Mouse (Mus musculus) heart, embryonic 16.5 days (tissue): ENCODE measurements around the gene Znhit2. TPM values are rescaled to one million over a fixed set of nuclear protein-coding genes. Genes with fewer than 3 reads are reported as not detected.

ENCODE experiments used
- ATAC-seq: fragments of 200-750 bp; cut with Nextera tagmentation; replicated peaks from 2 replicates; pipeline ENCODE4 v1.8.0; 2017; ENCODE audit warnings: moderate number of reproducible peaks; ENCODE audit not compliant: insufficient read depth, low FRiP score; ENCODE audit errors: extremely low read depth
- H3K27ac ChIP-seq: fragments of 300-500 bp; sonication (generic); 2 replicates; pipeline ENCODE4 v1.5.1; 2014; ENCODE audit warnings: mild to moderate bottlenecking, low read length, control low read depth, moderate library complexity
- H3K27me3 ChIP-seq: fragments of 300-500 bp; sonication (generic); 2 replicates; pipeline ENCODE4 v1.6.1; 2014; ENCODE audit warnings: low read length, mixed read lengths; ENCODE audit not compliant: control insufficient read depth, insufficient read depth
- H3K36me3 ChIP-seq: fragments of 300-500 bp; sonication (generic); 2 replicates; pipeline ENCODE4 v1.6.1; 2014; ENCODE audit not compliant: control insufficient read depth, insufficient read depth
- H3K4me1 ChIP-seq: fragments of 300-500 bp; sonication (generic); 2 replicates; pipeline ENCODE4 v1.6.1; 2014; ENCODE audit warnings: low read length, mixed read lengths; ENCODE audit not compliant: control insufficient read depth, insufficient read depth
- H3K4me2 ChIP-seq: fragments of 300-500 bp; sonication (generic); 2 replicates; pipeline ENCODE4 v1.6.1; 2014; ENCODE audit warnings: low read depth, mild to moderate bottlenecking, control low read depth, low read length
- H3K4me3 ChIP-seq: fragments of 300-500 bp; sonication (generic); 2 replicates; pipeline ENCODE4 v1.5.1; 2014; ENCODE audit warnings: mild to moderate bottlenecking, control low read depth, low read length
- H3K9ac ChIP-seq: fragments of 300-500 bp; sonication (generic); 2 replicates; pipeline ENCODE4 v1.6.1; 2014; ENCODE audit warnings: low read length, control low read depth
- H3K9me3 ChIP-seq: fragments of 300-500 bp; sonication (generic); replicated peaks from 2 replicates; pipeline ENCODE4 v1.6.1; 2016; ENCODE audit warnings: low read length; ENCODE audit not compliant: control insufficient read depth
- WGBS: fragments of 180-500 bp; shearing (Covaris S2); extraction: QIAGEN DNeasy Blood & Tissue Kit; methylation state at CpG from one replicate; pipeline ENCODE4 v1.1.7; 2014; 5-methylcytosine and 5-hydroxymethylcytosine counted together
- polyA plus RNA-seq: library from polyadenylated mRNA; unstranded; fragments of >200 nt; fragmentation: Nextera tagmentation; extraction: Ambion mirVana; gene quantifications from 2 replicates; pipeline ENCODE4 v1.2.1, GENCODE M21; 2015

Znhit2 gene
- polyA plus RNA-seq, 1 experiment from 2014 or later: 24.7 TPM

GRCm38 (mm10) chr19:6056696-6057095, 4.3 kb upstream of the Znhit2 start:
- peaks cover 19% of the 10 kb centered on the region for H3K4me1 ChIP-seq
- WGBS: 54% methylated on average over 4 of the region's 4 CpGs
- peak overlapping the region; percentile 73 for H3K4me2 ChIP-seq
- ATAC-seq: no peak
- no peaks in the 10 kb centered on the region for H3K27me3 ChIP-seq
- H3K9ac ChIP-seq: peak overlapping the region; percentile 92
- H3K4me3 ChIP-seq: peak overlapping the region; percentile 90
- H3K36me3 ChIP-seq: peaks cover 34% of the 10 kb centered on the region
- no peak overlapping the region for H3K27ac ChIP-seq
- H3K9me3 ChIP-seq: no peaks in the 10 kb centered on the region

- under 1% methylated on average over 63 of the region's 63 CpGs for WGBS
- Histone ChIP-seq H3K9ac (peak within 1 kb of the TSS; percentile 94), H3K36me3 (peaks cover 32% of the 10 kb centered on the region), H3K27ac (peak within 1 kb of the TSS; percentile 83), H3K9me3 (no peaks in the 10 kb centered on the region), H3K4me3 (peak within 1 kb of the TSS; percentile 90), H3K4me1 (peaks cover 25% of the 10 kb centered on the region), H3K4me2 (peak within 1 kb of the TSS; percentile 88), H3K27me3 (no peaks in the 10 kb centered on the region)
- peak; percentile 89 for ATAC-seq
Observed at GRCm38 (mm10) chr19:6057313-6058096, 3.5 kb upstream of the Znhit2 start, which contains the start of the genes Mrpl49 and Fau. Gene Mrpl49, minus strand, starts transcription at chr19:6057785. Gene Fau, plus strand, starts transcription at chr19:6057844.

GRCm38 (mm10) chr19:6058513-6058912, 2.5 kb upstream of the Znhit2 start:
- ATAC-seq: no peak
- Histone ChIP-seq H3K4me1 (peaks cover 30% of the 10 kb centered on the region), H3K27me3 (no peaks in the 10 kb centered on the region), H3K9ac (peak overlapping the region; percentile 94), H3K4me2 (peak overlapping the region; percentile 88), H3K9me3 (no peaks in the 10 kb centered on the region), H3K36me3 (peaks cover 22% of the 10 kb centered on the region), H3K4me3 (peak overlapping the region; percentile 90), H3K27ac (peak overlapping the region; percentile 83; the same call in 1 of the 2 replicates)
- WGBS: 28% methylated on average over 5 of the region's 5 CpGs

GRCm38 (mm10) chr19:6058966-6059365, 2.0 kb upstream of the Znhit2 start:
- peak overlapping the region; percentile 90 for H3K4me3 ChIP-seq
- no peak overlapping the region for H3K27ac ChIP-seq
- H3K36me3 ChIP-seq: peaks cover 18% of the 10 kb centered on the region
- 85% methylated on average over 5 of the region's 5 CpGs for WGBS
- ATAC-seq: no peak
- H3K4me1 ChIP-seq: peaks cover 30% of the 10 kb centered on the region
- peak overlapping the region; percentile 88 for H3K4me2 ChIP-seq
- H3K27me3 ChIP-seq: no peaks in the 10 kb centered on the region
- peak overlapping the region; percentile 94 for H3K9ac ChIP-seq
- H3K9me3 ChIP-seq: no peaks in the 10 kb centered on the region

- Histone ChIP-seq H3K27ac (peak overlapping the region; percentile 78), H3K4me2 (peak overlapping the region; percentile 68), H3K36me3 (peaks cover 11% of the 10 kb centered on the region; the same call in 1 of the 2 replicates), H3K4me3 (peak overlapping the region; percentile 78), H3K4me1 (peaks cover 27% of the 10 kb centered on the region), H3K27me3 (no peaks in the 10 kb centered on the region), H3K9me3 (no peaks in the 10 kb centered on the region), H3K9ac (peak overlapping the region; percentile 89)
- no peak for ATAC-seq
- under 1% methylated on average over 44 of the region's 44 CpGs for WGBS
Observed at GRCm38 (mm10) chr19:6061641-6062302, 780 bp downstream of the Znhit2 start.

- peak overlapping the region; percentile 78; the same call in 1 of the 2 replicates for H3K27ac ChIP-seq
- no peak for ATAC-seq
- H3K36me3 ChIP-seq: peaks cover 11% of the 10 kb centered on the region; the same call in 1 of the 2 replicates
Observed at GRCm38 (mm10) chr19:6062418-6062817, 1.4 kb downstream of the Znhit2 start.

GRCm38 (mm10) chr19:6063081-6063480, 2.1 kb downstream of the Znhit2 start:
- Histone ChIP-seq H3K4me1 (peaks cover 33% of the 10 kb centered on the region), H3K4me2 (no peak overlapping the region), H3K9me3 (no peaks in the 10 kb centered on the region), H3K36me3 (peaks cover 11% of the 10 kb centered on the region; the same call in 1 of the 2 replicates), H3K27me3 (no peaks in the 10 kb centered on the region), H3K4me3 (no peak overlapping the region), H3K27ac (no peak overlapping the region), H3K9ac (no peak overlapping the region)
- no peak for ATAC-seq
- WGBS: 91% methylated on average over 6 of the region's 6 CpGs

More at GRCm38 (mm10) chr19:6062418-6062817, 1.4 kb downstream of the Znhit2 start:
- 63% methylated on average over 5 of the region's 5 CpGs for WGBS
- peak overlapping the region; percentile 78 for H3K4me3 ChIP-seq
- no peaks in the 10 kb centered on the region for H3K9me3 ChIP-seq
- H3K4me2 ChIP-seq: peak overlapping the region; percentile 68
- H3K4me1 ChIP-seq: peaks cover 30% of the 10 kb centered on the region
- peak overlapping the region; percentile 89 for H3K9ac ChIP-seq
- H3K27me3 ChIP-seq: no peaks in the 10 kb centered on the region

GRCm38 (mm10) chr19:6066571-6066970, 5.6 kb downstream of the Znhit2 start:
- ATAC-seq: no peak
- 24% methylated on average over 5 of the region's 5 CpGs for WGBS

More at GRCm38 (mm10) chr19:6066571-6066970, 5.6 kb downstream of the Znhit2 start:
- no peaks in the 10 kb centered on the region for H3K27me3 ChIP-seq
- peak overlapping the region; percentile 95 for H3K4me2 ChIP-seq
- no peaks in the 10 kb centered on the region for H3K9me3 ChIP-seq
- peak overlapping the region; percentile 73 for H3K9ac ChIP-seq
- H3K4me1 ChIP-seq: peaks cover 25% of the 10 kb centered on the region
- peak overlapping the region; percentile 54 for H3K4me3 ChIP-seq
- H3K27ac ChIP-seq: no peak overlapping the region
- H3K36me3 ChIP-seq: peaks cover 21% of the 10 kb centered on the region
